18 mouse cellular contexts compared by ENCODE assay signal in the genomic region with DNA sequence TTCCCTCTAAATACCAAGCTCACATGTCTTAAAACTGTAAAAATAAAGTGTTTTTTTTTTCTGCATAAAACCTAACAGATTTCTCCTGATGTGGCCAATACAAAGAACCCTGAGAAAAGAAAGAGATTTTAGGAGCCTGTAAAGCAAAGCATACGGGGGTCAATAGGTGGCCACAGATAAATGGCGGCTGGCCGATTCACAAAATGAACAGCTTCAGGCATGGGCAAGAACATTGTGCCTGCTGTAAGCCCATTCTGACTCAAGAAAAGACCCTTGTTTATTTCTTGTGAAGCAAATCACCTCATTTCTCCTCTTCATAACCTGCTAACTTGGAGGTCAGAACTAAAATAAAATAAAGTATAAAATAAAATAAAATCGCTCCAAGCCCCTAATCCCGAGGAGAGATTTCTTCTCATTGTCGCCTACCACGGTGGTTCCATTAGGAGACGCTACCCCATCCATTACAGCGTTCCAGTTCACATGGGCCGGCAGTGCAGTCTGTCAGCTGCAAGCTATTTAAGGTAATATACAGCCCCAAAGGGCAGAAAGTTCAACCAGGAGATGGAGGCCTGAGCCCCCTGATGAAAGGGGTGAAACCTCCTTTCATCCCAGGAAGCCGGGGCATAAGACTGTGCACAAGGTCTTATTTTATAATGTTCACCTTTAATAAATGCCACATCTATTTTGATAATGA.
A peak's percentile ranks its signal among the peaks of the same experiment; 100 is the strongest.
DNase-seq lines count a peak whose midpoint lies in the region; ATAC-seq and TF ChIP-seq lines count a peak whose summit lies in the region.
"Had no signal": no experiment of that assay in that cellular context is flagged by ENCODE, and none has a peak within 500 bp of the region (broad histone marks: within the 10 kb centered on the region; RNA-seq: fewer than 3 reads in every experiment).

No protein-coding gene starts in this region.

- no peak for TF ChIP-seq CTCF in hindbrain, postnatal 0 days (IDR thresholded peaks at IDR 0.05; ENCODE audit: low read depth)
- no peak for TF ChIP-seq CTCF in cerebellum, adult 2 months (IDR thresholded peaks at IDR 0.05; ENCODE audit: borderline replicate concordance, insufficient read depth, low read depth, low read length)

- no peak overlapping the region for H3K4me3 ChIP-seq in hindbrain, embryonic 13.5 days
- no peak overlapping the region for H3K4me3 ChIP-seq in hindbrain, postnatal 0 days (ENCODE audit: low read length)
- peak overlapping the region; percentile 10; the same call in 1 of the 2 replicates for H3K4me3 ChIP-seq in limb, embryonic 10.5 days
- H3K4me3 ChIP-seq in neural tube, embryonic 13.5 days, result no peak overlapping the region
- no peak overlapping the region for H3K4me3 ChIP-seq in cerebellum, adult 2 months (replicated peaks; ENCODE audit: insufficient read depth, low read depth, low read length)
- H3K4me3 ChIP-seq: liver, embryonic 12.5 days had no signal

- H3K9me3 ChIP-seq in hindbrain, embryonic 13.5 days, result no peaks in the 10 kb centered on the region
- no peaks in the 10 kb centered on the region for H3K9me3 ChIP-seq in hindbrain, postnatal 0 days (ENCODE audit: low read length)
- H3K9me3 ChIP-seq in limb, embryonic 10.5 days (replicated peaks), result no peaks in the 10 kb centered on the region
- H3K9me3 ChIP-seq in neural tube, embryonic 13.5 days, result no peaks in the 10 kb centered on the region
- H3K9me3 ChIP-seq: liver, embryonic 12.5 days had no signal

- no peak for TF ChIP-seq POLR2A in cerebellum, adult 2 months (IDR thresholded peaks at IDR 0.05; ENCODE audit: borderline replicate concordance, insufficient read depth, low read length)

- H3K4me2 ChIP-seq in hindbrain, embryonic 13.5 days, result no peak overlapping the region
- H3K4me2 ChIP-seq in hindbrain, postnatal 0 days (ENCODE audit: low read depth, low read length), result no peak overlapping the region
- H3K4me2 ChIP-seq in neural tube, embryonic 13.5 days, result no peak overlapping the region
- H3K4me2 ChIP-seq: liver, embryonic 12.5 days; lung, embryonic 14.5 days had no signal

- H3K36me3 ChIP-seq in hindbrain, embryonic 13.5 days, result no peaks in the 10 kb centered on the region
- no peaks in the 10 kb centered on the region for H3K36me3 ChIP-seq in hindbrain, postnatal 0 days (ENCODE audit: insufficient read depth, low read length)
- no peaks in the 10 kb centered on the region for H3K36me3 ChIP-seq in limb, embryonic 10.5 days
- no peaks in the 10 kb centered on the region for H3K36me3 ChIP-seq in neural tube, embryonic 13.5 days
- H3K36me3 ChIP-seq: liver, embryonic 12.5 days had no signal

- no peak for ATAC-seq in hindbrain, embryonic 13.5 days (ENCODE audit: low FRiP score)
- ATAC-seq in hindbrain, postnatal 0 days, result no peak
- ATAC-seq in neural tube, embryonic 13.5 days (ENCODE audit: low read depth), result no peak
- ATAC-seq: activated CD4-positive, CD25-positive, alpha-beta regulatory T cell, adult 4 months; forebrain, embryonic 14.5 days; intestine, embryonic 16.5 days; liver, embryonic 12.5 days; Patski had no signal

- H3K27me3 ChIP-seq in hindbrain, embryonic 13.5 days, result peaks cover 12% of the 10 kb centered on the region; the same call in 1 of the 2 replicates
- H3K27me3 ChIP-seq in hindbrain, postnatal 0 days (ENCODE audit: insufficient read depth, low read length), result no peaks in the 10 kb centered on the region
- H3K27me3 ChIP-seq in limb, embryonic 10.5 days (ENCODE audit: low read depth, poor library complexity, severe bottlenecking), result no peaks in the 10 kb centered on the region
- peaks cover 4% of the 10 kb centered on the region; the same call in 1 of the 2 replicates for H3K27me3 ChIP-seq in neural tube, embryonic 13.5 days
- no peaks in the 10 kb centered on the region for H3K27me3 ChIP-seq in cerebellum, adult 2 months (ENCODE audit: control insufficient read depth, insufficient read depth, low read length)
- H3K27me3 ChIP-seq: liver, embryonic 12.5 days; Patski had no signal

- DNase-seq in hindbrain, postnatal 0 days (ENCODE audit: low spot score), result no peak
- DNase-seq in embryo, embryonic 10 days (ENCODE audit: low spot score), result peak; percentile 83
- DNase-seq in limb, embryonic 10.5 days (ENCODE audit: low spot score), result peak; percentile 59
- DNase-seq in cerebellum, adult 2 months, result no peak
- no peak for DNase-seq in left cerebral cortex, postnatal 10 days (ENCODE audit: extremely low spot score in 1 of 2, low spot score in 2 of 2)
- DNase-seq: adrenal gland, postnatal 14 days; cerebellum, adult 11-12 months; cerebellum, postnatal 36 days; lung, embryonic 14.5 days; lung, postnatal 4 days; thymus, postnatal 36 days had no signal

- peaks cover 35% of the 10 kb centered on the region for H3K4me1 ChIP-seq in hindbrain, embryonic 13.5 days (replicated peaks)
- H3K4me1 ChIP-seq in hindbrain, postnatal 0 days (ENCODE audit: insufficient read depth, low read length), result peaks cover 4% of the 10 kb centered on the region
- peaks cover 67% of the 10 kb centered on the region for H3K4me1 ChIP-seq in limb, embryonic 10.5 days
- H3K4me1 ChIP-seq in neural tube, embryonic 13.5 days (replicated peaks), result peaks cover 46% of the 10 kb centered on the region
- H3K4me1 ChIP-seq in cerebellum, adult 2 months (ENCODE audit: control insufficient read depth, insufficient read depth, low read length), result 0 out of 2 replicates have a peak, but pooled peaks cover under 1% of the 10 kb centered on the region

- 0 out of 2 replicates have a peak overlapping the region, but pooled peaks have one; percentile 4 for H3K27ac ChIP-seq in hindbrain, embryonic 13.5 days
- H3K27ac ChIP-seq in hindbrain, postnatal 0 days, result no peak overlapping the region
- H3K27ac ChIP-seq in limb, embryonic 10.5 days, result peak overlapping the region; percentile 70
- peak overlapping the region; percentile 43; the same call in 1 of the 2 replicates for H3K27ac ChIP-seq in neural tube, embryonic 13.5 days (replicated peaks)
- no peak overlapping the region for H3K27ac ChIP-seq in cerebellum, adult 2 months (ENCODE audit: insufficient read depth, low read length)
- H3K27ac ChIP-seq: liver, embryonic 12.5 days had no signal

- intact Hi-C loops in left cerebral cortex, postnatal 10 days (cut with DNase I), result no loop called here

- 23% methylated on average over 11 of the region's 11 CpGs for WGBS in hindbrain, embryonic 13.5 days
- 52% methylated on average over 11 of the region's 11 CpGs for WGBS in hindbrain, postnatal 0 days
- WGBS in limb, embryonic 10.5 days, result 8% methylated on average over 11 of the region's 11 CpGs
- 6% methylated on average over 11 of the region's 11 CpGs for WGBS in neural tube, embryonic 13.5 days
- WGBS in cerebellum, adult 2 months, result 80% methylated on average over 11 of the region's 11 CpGs

- no peak overlapping the region for H3K9ac ChIP-seq in hindbrain, embryonic 13.5 days
- H3K9ac ChIP-seq in hindbrain, postnatal 0 days (replicated peaks; ENCODE audit: low read length), result no peak overlapping the region
- no peak overlapping the region for H3K9ac ChIP-seq in neural tube, embryonic 13.5 days
- H3K9ac ChIP-seq: liver, embryonic 12.5 days; lung, embryonic 14.5 days had no signal

Comparison
In these comparisons a context has a peak if more than half of its experiments do, and no peak if none do; other contexts are left out.
1. H3K27ac ChIP-seq: peak in hindbrain, embryonic 13.5 days (single experiment), limb, embryonic 10.5 days (single experiment) and neural tube, embryonic 13.5 days (single experiment); none in hindbrain, postnatal 0 days (single experiment) and cerebellum, adult 2 months (single experiment).
2. DNase-seq: peak in embryo, embryonic 10 days (single experiment) and limb, embryonic 10.5 days (single experiment); none in hindbrain, postnatal 0 days (single experiment), cerebellum, adult 2 months (0 of 2) and left cerebral cortex, postnatal 10 days (0 of 2).